Mouse (Mus musculus) thymus, postnatal 25 days (tissue): ENCODE data around the gene Map1lc3b.

Experiments used
- DNase-seq: peaks from one replicate; pipeline ENCODE4 v3.0.0; 2022

Map1lc3b gene

GRCm38 (mm10) chr8:121590203-121591177 is at the start of gene Map1lc3b:
Gene Map1lc3b (plus strand): TSS chr8:121590361.
- DNase-seq: peak; percentile 98

GRCm38 (mm10) chr8:121541862-121542261 is 48.3 kb upstream of the Map1lc3b start:
- DNase-seq: no peak

GRCm38 (mm10) chr8:121542901-121543300 is 47.3 kb upstream of the Map1lc3b start:
- DNase-seq: no peak

GRCm38 (mm10) chr8:121544276-121544785 is 45.8 kb upstream of the Map1lc3b start, which contains the start of gene 1700018B08Rik:
Gene 1700018B08Rik (minus strand): TSS chr8:121544320.
- no peak for DNase-seq

- no peak for DNase-seq
Observed at GRCm38 (mm10) chr8:121544936-121545335, 45.2 kb upstream of the Map1lc3b start.

GRCm38 (mm10) chr8:121547132-121547531 is 43.0 kb upstream of the Map1lc3b start:
- peak; percentile 76 for DNase-seq

- no peak for DNase-seq
Observed at GRCm38 (mm10) chr8:121550056-121550455, 40.1 kb upstream of the Map1lc3b start.

- DNase-seq: no peak
Observed at GRCm38 (mm10) chr8:121551065-121551985, 38.8 kb upstream of the Map1lc3b start.

- DNase-seq: no peak
Observed at GRCm38 (mm10) chr8:121552506-121552905, 37.7 kb upstream of the Map1lc3b start.

GRCm38 (mm10) chr8:121553831-121554475 is 36.2 kb upstream of the Map1lc3b start:
- DNase-seq: no peak

- DNase-seq: no peak
Observed at GRCm38 (mm10) chr8:121557746-121558145, 32.4 kb upstream of the Map1lc3b start.

- no peak for DNase-seq
Observed at GRCm38 (mm10) chr8:121558538-121558937, 31.6 kb upstream of the Map1lc3b start.

GRCm38 (mm10) chr8:121559801-121560200 is 30.4 kb upstream of the Map1lc3b start:
- DNase-seq: no peak

- DNase-seq: no peak
Observed at GRCm38 (mm10) chr8:121560432-121561100, 29.6 kb upstream of the Map1lc3b start.

GRCm38 (mm10) chr8:121561636-121562345 is 28.4 kb upstream of the Map1lc3b start:
- no peak for DNase-seq

GRCm38 (mm10) chr8:121562941-121563351 is 27.2 kb upstream of the Map1lc3b start:
- no peak for DNase-seq

- no peak for DNase-seq
Observed at GRCm38 (mm10) chr8:121563701-121564100, 26.5 kb upstream of the Map1lc3b start.

GRCm38 (mm10) chr8:121568321-121568720 is 21.8 kb upstream of the Map1lc3b start:
- no peak for DNase-seq

- DNase-seq: no peak
Observed at GRCm38 (mm10) chr8:121570335-121570734, 19.8 kb upstream of the Map1lc3b start.

- DNase-seq: no peak
Observed at GRCm38 (mm10) chr8:121570801-121571200, 19.4 kb upstream of the Map1lc3b start.

- no peak for DNase-seq
Observed at GRCm38 (mm10) chr8:121572121-121572520, 18.0 kb upstream of the Map1lc3b start.
